Mouse (Mus musculus): Measurements from ENCODE around the gene Naa15. TPM values are rescaled to one million over a fixed set of nuclear protein-coding genes. Genes with fewer than 3 reads are reported as not detected.
A peak's percentile ranks its signal among the peaks of the same experiment; 100 is the strongest.

The Naa15 gene
- polyA plus RNA-seq, 1 experiment from 2014 or later, result 49.1 TPM

DNA sequence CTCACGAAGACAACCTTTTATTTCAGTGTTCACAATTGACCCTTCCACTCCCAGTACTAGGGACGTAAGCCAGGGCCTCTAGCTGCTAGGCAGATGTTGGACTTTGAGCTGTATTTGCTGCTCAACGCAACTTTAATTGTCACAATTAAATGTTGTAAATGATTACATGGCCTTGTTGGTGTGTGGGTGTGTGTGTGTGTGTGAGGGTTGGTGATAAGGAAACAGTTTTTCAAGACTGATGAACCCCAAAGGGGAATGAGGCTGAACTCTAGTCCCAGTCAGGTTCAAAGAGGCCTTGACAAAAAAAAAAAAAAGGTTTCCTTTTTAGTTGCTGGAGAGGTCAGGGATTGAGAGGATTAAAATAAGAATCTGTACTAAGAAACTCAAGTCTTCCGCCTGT, 102.5 kb downstream of the Naa15 start:
- H3K27me3 ChIP-seq (replicated peaks), result no peaks in the 10 kb centered on the region
- no peak overlapping the region for H3K4me2 ChIP-seq
- H3K9me3 ChIP-seq (replicated peaks), result no peaks in the 10 kb centered on the region
- no peak overlapping the region for H3K27ac ChIP-seq (ENCODE audit: poor library complexity, severe bottlenecking)
- no peak for ATAC-seq (ENCODE audit: insufficient number of reproducible peaks, low FRiP score)
- 87% methylated on average over 4 of the region's 4 CpGs for WGBS
- H3K4me3 ChIP-seq, result no peak overlapping the region
- H3K36me3 ChIP-seq, result peaks cover 40% of the 10 kb centered on the region
- H3K9ac ChIP-seq, result no peak overlapping the region
- peaks cover 6% of the 10 kb centered on the region; the same call in 1 of the 2 replicates for H3K4me1 ChIP-seq (replicated peaks)

DNA sequence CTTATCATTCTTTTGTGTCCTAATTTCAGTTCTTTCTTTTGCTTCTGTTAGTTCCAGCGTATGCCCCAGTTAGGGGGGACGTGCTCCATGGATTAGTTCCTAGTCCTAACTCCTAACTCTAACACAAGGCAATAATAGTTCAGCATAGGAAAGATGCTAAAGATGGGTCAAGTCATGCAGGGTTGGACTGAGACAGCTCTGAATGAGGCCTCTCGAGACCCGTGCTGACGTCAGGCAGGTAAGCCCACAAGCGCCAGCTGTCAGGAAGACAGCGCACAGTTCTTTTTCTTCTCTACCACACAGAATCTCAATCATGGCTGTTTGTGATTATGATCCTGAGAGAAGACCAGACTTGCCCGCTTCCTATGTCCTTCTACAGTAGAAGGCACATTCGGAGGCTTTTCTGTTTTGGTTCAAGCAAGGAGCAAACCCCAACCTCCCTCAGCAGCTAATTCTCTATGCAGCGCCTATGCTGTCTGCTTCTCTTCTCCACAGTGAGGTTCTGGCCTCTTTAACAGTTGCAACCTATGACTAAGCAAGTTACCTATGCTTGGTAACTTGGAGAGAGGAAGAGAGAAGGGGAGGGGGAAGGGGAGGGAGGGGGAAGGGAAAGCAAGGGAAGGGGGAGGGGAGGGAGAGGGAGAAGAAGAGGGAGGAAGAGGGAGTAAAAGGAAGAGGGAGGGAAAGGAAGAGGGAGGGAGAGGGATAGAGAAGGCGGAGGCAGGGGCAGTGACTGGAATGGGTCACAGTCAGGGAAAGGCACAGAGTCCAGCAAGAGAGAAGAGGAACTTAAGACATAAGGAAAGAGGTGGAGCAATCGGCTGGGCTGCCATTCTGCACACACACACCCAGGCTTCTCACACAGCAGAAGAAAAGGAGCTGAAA, 103.2 kb downstream of the Naa15 start:
- no peak overlapping the region for H3K4me2 ChIP-seq
- ATAC-seq (ENCODE audit: insufficient number of reproducible peaks, low FRiP score), result peak; percentile 57; the same call in 1 of the 2 replicates
- WGBS, result 75% methylated on average over 12 of the region's 12 CpGs
- H3K4me1 ChIP-seq (replicated peaks), result peaks cover 6% of the 10 kb centered on the region; the same call in 1 of the 2 replicates
- peaks cover 46% of the 10 kb centered on the region for H3K36me3 ChIP-seq
- no peak overlapping the region for H3K4me3 ChIP-seq
- H3K27ac ChIP-seq (ENCODE audit: poor library complexity, severe bottlenecking), result no peak overlapping the region; the same call in 1 of the 2 replicates
- H3K27me3 ChIP-seq (replicated peaks), result no peaks in the 10 kb centered on the region
- no peaks in the 10 kb centered on the region for H3K9me3 ChIP-seq (replicated peaks)
- H3K9ac ChIP-seq, result no peak overlapping the region; the same call in 1 of the 2 replicates

DNA sequence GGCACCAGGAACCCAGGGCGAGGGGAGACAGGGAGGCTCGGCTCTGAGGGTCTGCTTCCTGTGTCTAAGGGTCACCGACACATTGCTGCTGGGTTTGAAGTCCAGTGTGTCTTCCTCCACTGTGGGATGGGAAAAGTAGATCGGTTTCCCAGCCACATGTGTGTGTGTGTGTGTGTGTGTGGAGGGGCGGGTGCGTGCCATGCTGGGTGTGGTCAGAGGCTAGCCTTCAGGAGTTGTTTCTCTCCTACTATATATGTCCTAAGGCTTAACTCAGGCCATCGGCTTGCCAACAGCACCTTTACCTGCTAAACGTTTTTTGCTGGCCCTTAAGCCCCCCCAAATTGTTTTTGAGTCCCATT, 103.8 kb downstream of the Naa15 start:
- H3K4me1 ChIP-seq (replicated peaks), result peaks cover 6% of the 10 kb centered on the region; the same call in 1 of the 2 replicates
- peaks cover 53% of the 10 kb centered on the region for H3K36me3 ChIP-seq
- H3K9ac ChIP-seq, result no peak overlapping the region; the same call in 1 of the 2 replicates
- H3K27me3 ChIP-seq (replicated peaks), result no peaks in the 10 kb centered on the region
- 49% methylated on average over 8 of the region's 8 CpGs for WGBS
- no peak overlapping the region for H3K4me2 ChIP-seq
- H3K27ac ChIP-seq (ENCODE audit: poor library complexity, severe bottlenecking), result no peak overlapping the region; the same call in 1 of the 2 replicates
- no peak overlapping the region for H3K4me3 ChIP-seq
- H3K9me3 ChIP-seq (replicated peaks), result no peaks in the 10 kb centered on the region
- peak; percentile 5; the same call in 1 of the 2 replicates for ATAC-seq (ENCODE audit: insufficient number of reproducible peaks, low FRiP score)

- H3K4me3 ChIP-seq, result no peak overlapping the region
- peaks cover 6% of the 10 kb centered on the region; the same call in 1 of the 2 replicates for H3K4me1 ChIP-seq (replicated peaks)
- no peak overlapping the region for H3K4me2 ChIP-seq
- WGBS, result 88% methylated on average over 14 of the region's 14 CpGs
- H3K9me3 ChIP-seq (replicated peaks), result no peaks in the 10 kb centered on the region
- no peaks in the 10 kb centered on the region for H3K27me3 ChIP-seq (replicated peaks)
- H3K36me3 ChIP-seq, result peaks cover 74% of the 10 kb centered on the region
- H3K27ac ChIP-seq (ENCODE audit: poor library complexity, severe bottlenecking), result no peak overlapping the region
- no peak overlapping the region for H3K9ac ChIP-seq
- no peak for ATAC-seq (ENCODE audit: insufficient number of reproducible peaks, low FRiP score)
Measured at GRCm38 (mm10) chr3:51521262-51521661, 106.3 kb downstream of the Naa15 start.

DNA sequence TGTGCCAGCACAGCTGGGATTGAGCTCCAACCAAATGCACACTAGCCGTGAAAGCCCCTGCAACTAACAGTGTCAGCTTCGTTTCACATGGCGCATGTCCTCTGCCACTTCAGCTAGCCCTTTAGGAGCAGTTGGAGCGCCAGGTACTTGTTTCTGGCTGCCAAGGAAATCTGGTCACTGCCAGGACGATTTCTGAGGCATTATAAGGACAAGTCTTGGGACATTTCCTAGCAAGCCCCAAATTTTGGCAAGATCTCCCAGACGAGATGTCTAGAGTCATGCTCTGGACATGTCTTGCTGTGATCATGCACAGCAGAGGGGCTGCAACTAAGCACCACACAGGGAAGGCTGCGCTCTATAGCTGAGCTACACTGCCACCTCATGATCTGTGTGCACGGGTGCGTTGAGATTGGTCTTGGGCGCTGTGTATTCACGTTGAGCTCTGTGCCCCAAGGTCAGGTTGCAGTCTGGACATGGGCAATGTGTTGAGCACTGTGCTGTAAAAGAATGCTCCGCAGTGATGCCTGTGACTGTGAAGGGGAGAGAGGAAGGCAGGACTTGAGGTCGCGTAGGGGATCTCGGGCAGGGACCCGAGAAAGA, 110.3 kb downstream of the Naa15 start:
- WGBS, result 88% methylated on average over 16 of the region's 16 CpGs
- H3K36me3 ChIP-seq, result peaks cover 97% of the 10 kb centered on the region
- no peak for ATAC-seq (ENCODE audit: insufficient number of reproducible peaks, low FRiP score)

More for the DNA sequence above, 110.3 kb downstream of the Naa15 start:
- no peak overlapping the region for H3K4me3 ChIP-seq
- H3K27me3 ChIP-seq (replicated peaks), result no peaks in the 10 kb centered on the region
- H3K9me3 ChIP-seq (replicated peaks), result no peaks in the 10 kb centered on the region
- H3K27ac ChIP-seq (ENCODE audit: poor library complexity, severe bottlenecking), result no peak overlapping the region
- no peaks in the 10 kb centered on the region for H3K4me1 ChIP-seq (replicated peaks)
- H3K4me2 ChIP-seq, result no peak overlapping the region
- no peak overlapping the region for H3K9ac ChIP-seq

Other genes starting within 250 kb of the Naa15 start
- 12.4 and 14.0 TPM in 2 replicates for gene Noct, start 190.7 kb upstream of the Naa15 start, polyA plus RNA-seq (2016; fragmentation: Nextera tagmentation; extraction: Ambion mirVana)
- gene Elf2, start 74.5 kb upstream of the Naa15 start, polyA plus RNA-seq (2016; fragmentation: Nextera tagmentation; extraction: Ambion mirVana), result 45.5 and 57.7 TPM in 2 replicates
- 14.0 and 14.5 TPM in 2 replicates for gene Mgarp, start 18.4 kb upstream of the Naa15 start, polyA plus RNA-seq (2016; fragmentation: Nextera tagmentation; extraction: Ambion mirVana)
- gene Ndufc1, start 6.2 kb upstream of the Naa15 start, polyA plus RNA-seq (2016; fragmentation: Nextera tagmentation; extraction: Ambion mirVana), result 1,439 and 1,474 TPM in 2 replicates
- gene Rab33b, start 68.8 kb downstream of the Naa15 start, polyA plus RNA-seq (2016; fragmentation: Nextera tagmentation; extraction: Ambion mirVana), result 16.7 and 17.4 TPM in 2 replicates
- gene Setd7, start 145.7 kb downstream of the Naa15 start, polyA plus RNA-seq (2016; fragmentation: Nextera tagmentation; extraction: Ambion mirVana), result 3.6 and 4.1 TPM in 2 replicates
- gene Mgst2, start 245.2 kb downstream of the Naa15 start, polyA plus RNA-seq (2016; fragmentation: Nextera tagmentation; extraction: Ambion mirVana), result 1.2 and 2.5 TPM in 2 replicates

All from heart, embryonic 12.5 days (tissue).